Mouse (Mus musculus): ENCODE measurements around the gene Arap1. TPM values are rescaled to one million over a fixed set of nuclear protein-coding genes. Genes with fewer than 3 reads are reported as not detected.
A peak's percentile ranks its signal among the peaks of the same experiment; 100 is the strongest.

Gene Arap1
- total RNA-seq, 2 experiments from 2014 or later, result 47.2 to 74.1 TPM

GRCm38 (mm10) chr7:101394569-101394968 lies 46.7 kb downstream of the Arap1 start:
- no peak for DNase-seq

- DNase-seq, result no peak
These were observed 47.6 kb downstream of the Arap1 start for GRCm38 (mm10) chr7:101395471-101395870.

GRCm38 (mm10) chr7:101397175-101397574 lies 49.3 kb downstream of the Arap1 start:
- no peak for DNase-seq

GRCm38 (mm10) chr7:101401510-101401909 lies 53.6 kb downstream of the Arap1 start:
- no peak for DNase-seq

- DNase-seq, result no peak
These were observed 56.0 kb downstream of the Arap1 start for GRCm38 (mm10) chr7:101403831-101404230.

GRCm38 (mm10) chr7:101410267-101410936 lies 62.5 kb downstream of the Arap1 start, which contains the start of gene Gm45837:
TSS of gene Gm45837 (plus strand) at chr7:101410886.
- no peak for DNase-seq

- peak; percentile 89 for DNase-seq
These were observed 64.9 kb downstream of the Arap1 start for GRCm38 (mm10) chr7:101412796-101413195.

- DNase-seq, result no peak
These were observed 66.3 kb downstream of the Arap1 start for GRCm38 (mm10) chr7:101414209-101414608.

GRCm38 (mm10) chr7:101414661-101415511 lies 67.0 kb downstream of the Arap1 start:
- no peak for DNase-seq

- no peak for DNase-seq
These were observed 67.7 kb downstream of the Arap1 start for GRCm38 (mm10) chr7:101415512-101416100.

GRCm38 (mm10) chr7:101416391-101416790 lies 68.5 kb downstream of the Arap1 start:
- DNase-seq, result no peak

GRCm38 (mm10) chr7:101419013-101419770 lies 71.3 kb downstream of the Arap1 start:
- DNase-seq, result peak; percentile 45

- no peak for DNase-seq
These were observed 73.7 kb downstream of the Arap1 start, which contains the start of gene Pde2a for GRCm38 (mm10) chr7:101421529-101421928. TSS of gene Pde2a (plus strand) at chr7:101421691.

- peak; percentile 35 for DNase-seq
These were observed 74.2 kb downstream of the Arap1 start for GRCm38 (mm10) chr7:101422069-101422468.

GRCm38 (mm10) chr7:101422646-101423045 lies 74.8 kb downstream of the Arap1 start:
- DNase-seq, result no peak

- DNase-seq, result no peak
These were observed 76.1 kb downstream of the Arap1 start for GRCm38 (mm10) chr7:101423970-101424369.

- DNase-seq, result no peak
These were observed 78.8 kb downstream of the Arap1 start for GRCm38 (mm10) chr7:101426692-101427091.

- peak; percentile 70 for DNase-seq
These were observed 79.9 kb downstream of the Arap1 start for GRCm38 (mm10) chr7:101427736-101428135.

GRCm38 (mm10) chr7:101435038-101435437 lies 87.2 kb downstream of the Arap1 start:
- no peak for DNase-seq

- no peak for DNase-seq
These were observed 90.0 kb downstream of the Arap1 start for GRCm38 (mm10) chr7:101437876-101438275.

GRCm38 (mm10) chr7:101443093-101443492 lies 95.2 kb downstream of the Arap1 start:
- DNase-seq, result no peak

- DNase-seq, result no peak
These were observed 96.3 kb downstream of the Arap1 start for GRCm38 (mm10) chr7:101444211-101444610.
